Mouse (Mus musculus) induced T-regulatory cell, adult 2 months (primary cell): ENCODE results near the gene Car11.
A peak's percentile ranks its signal among the peaks of the same experiment; 100 is the strongest.

Experiments
- DNase-seq: peaks from one replicate; pipeline ENCODE4 v3.0.0-alpha.2; 2012; ENCODE audit warnings: low read depth

The Car11 gene

GRCm38 (mm10) chr7:45692364-45692763 is 7.3 kb upstream of the Car11 start:
- no peak for DNase-seq

GRCm38 (mm10) chr7:45693921-45694591 is 5.6 kb upstream of the Car11 start, which contains the start of gene Sec1:
TSS of gene Sec1 (minus strand) at chr7:45694402.
- DNase-seq, result no peak

GRCm38 (mm10) chr7:45695098-45695497 is 4.5 kb upstream of the Car11 start:
- peak; percentile 21 for DNase-seq

- DNase-seq, result peak; percentile 25
Measured at GRCm38 (mm10) chr7:45697894-45698293, 1.7 kb upstream of the Car11 start.

- peak; percentile 82 for DNase-seq
Measured at GRCm38 (mm10) chr7:45700301-45701015, 815 bp downstream of the Car11 start.

- no peak for DNase-seq
Measured at GRCm38 (mm10) chr7:45701072-45701471, 1.4 kb downstream of the Car11 start.

GRCm38 (mm10) chr7:45701607-45702006 is 2.0 kb downstream of the Car11 start:
- no peak for DNase-seq

GRCm38 (mm10) chr7:45702316-45702715 is 2.7 kb downstream of the Car11 start:
- DNase-seq, result no peak

- DNase-seq, result no peak
Measured at GRCm38 (mm10) chr7:45702809-45703520, 3.3 kb downstream of the Car11 start.

GRCm38 (mm10) chr7:45703521-45704033 is 3.9 kb downstream of the Car11 start:
- no peak for DNase-seq

GRCm38 (mm10) chr7:45704046-45704559 is 4.5 kb downstream of the Car11 start:
- peak; percentile 87 for DNase-seq

- peak; percentile 99 for DNase-seq
Measured at GRCm38 (mm10) chr7:45704730-45705442, 5.2 kb downstream of the Car11 start, which contains the start of gene Dbp. TSS of gene Dbp (plus strand) at chr7:45705088.

GRCm38 (mm10) chr7:45705443-45705864 is 5.8 kb downstream of the Car11 start:
- no peak for DNase-seq

GRCm38 (mm10) chr7:45705873-45706281 is 6.2 kb downstream of the Car11 start:
- DNase-seq, result peak; percentile 59

- DNase-seq, result peak; percentile 93
Measured at GRCm38 (mm10) chr7:45706721-45707241, 7.1 kb downstream of the Car11 start.

- peak; percentile 94 for DNase-seq
Measured at GRCm38 (mm10) chr7:45707375-45707967, 7.8 kb downstream of the Car11 start.

GRCm38 (mm10) chr7:45708221-45708761 is 8.6 kb downstream of the Car11 start:
- DNase-seq, result no peak

- peak; percentile 60 for DNase-seq
Measured at GRCm38 (mm10) chr7:45709036-45709435, 9.4 kb downstream of the Car11 start.

GRCm38 (mm10) chr7:45709677-45710355 is 10.2 kb downstream of the Car11 start:
- no peak for DNase-seq
